Mouse (Mus musculus) myocyte (in vitro differentiated cells): ENCODE results near the gene Gm20388.

Source experiments
- E2F4 ChIP-seq: IDR thresholded peaks from one replicate; pipeline ENCODE4 v1.6.1; 2011; ENCODE audit warnings: mild to moderate bottlenecking, control low read depth, moderate library complexity; ENCODE audit not compliant: insufficient read depth
- MAX ChIP-seq: IDR thresholded peaks from one replicate; pipeline ENCODE4 v1.6.1; 2011; ENCODE audit warnings: low read depth, mild to moderate bottlenecking, control low read depth
- POLR2A ChIP-seq: IDR thresholded peaks from one replicate; pipeline ENCODE4 v1.6.1; 2011; ENCODE audit warnings: low read depth, mild to moderate bottlenecking, control low read depth, moderate library complexity; ENCODE audit not compliant: insufficient read length
- USF1 ChIP-seq: IDR thresholded peaks from one replicate; pipeline ENCODE4 v1.6.1; 2011; ENCODE audit warnings: low read depth, mild to moderate bottlenecking, control low read depth, moderate library complexity

- TF ChIP-seq USF1 (no peak), MAX (no peak), POLR2A (no peak), E2F4 (no peak)
Measured at GRCm38 (mm10) chr8:122186363-122186974, 2275.8 kb downstream of the Gm20388 start.
